Mouse (Mus musculus) kidney, postnatal 36 days (tissue): ENCODE measurements around the gene Elmo3.

ENCODE experiments used
- DNase-seq, 2 experiments: peaks; one replicate each; pipeline ENCODE4 v3.0.0; 2021 to 2022; ENCODE audit warnings: mixed read lengths in 2 of 2

The Elmo3 gene

GRCm38 (mm10) chr8:105305211-105306145 is at the start of gene Elmo3:
Elmo3 (plus strand) TSS chr8:105305601.
- peak; percentile 91 to 92 for DNase-seq

- DNase-seq = no peak
Measured at GRCm38 (mm10) chr8:105257318-105258114, 47.9 kb upstream of the Elmo3 start.

GRCm38 (mm10) chr8:105258911-105259720 is 46.3 kb upstream of the Elmo3 start:
- peak in 1 of 2 experiments; percentile 32 for DNase-seq

- DNase-seq = peak; percentile 58 to 89
Measured at GRCm38 (mm10) chr8:105259721-105260320, 45.6 kb upstream of the Elmo3 start.

GRCm38 (mm10) chr8:105260371-105261099 is 44.9 kb upstream of the Elmo3 start:
- no peak for DNase-seq

- DNase-seq = no peak
Measured at GRCm38 (mm10) chr8:105261326-105261980, 43.9 kb upstream of the Elmo3 start.

- no peak for DNase-seq
Measured at GRCm38 (mm10) chr8:105263244-105263912, 42.0 kb upstream of the Elmo3 start.

GRCm38 (mm10) chr8:105264024-105264982 is 41.1 kb upstream of the Elmo3 start, which contains the start of the genes Tradd and Fbxl8:
Tradd (minus strand) TSS chr8:105264609.
Fbxl8 (plus strand) TSS chr8:105264648.
- DNase-seq = peak; percentile 80 to 91

GRCm38 (mm10) chr8:105265128-105265527 is 40.3 kb upstream of the Elmo3 start:
- peak; percentile 42 to 48 for DNase-seq

GRCm38 (mm10) chr8:105266775-105267174 is 38.6 kb upstream of the Elmo3 start:
- no peak for DNase-seq

- peak in 1 of 2 experiments; percentile 43 for DNase-seq
Measured at GRCm38 (mm10) chr8:105268342-105269074, 36.9 kb upstream of the Elmo3 start.

- DNase-seq = peak; percentile 38 to 56
Measured at GRCm38 (mm10) chr8:105269075-105269458, 36.3 kb upstream of the Elmo3 start.

GRCm38 (mm10) chr8:105269461-105269947 is 35.9 kb upstream of the Elmo3 start, which contains the start of gene Hsf4:
Hsf4 (plus strand) TSS chr8:105269801.
- peak; percentile 77 to 88 for DNase-seq

GRCm38 (mm10) chr8:105270101-105270915 is 35.1 kb upstream of the Elmo3 start:
- no peak for DNase-seq

GRCm38 (mm10) chr8:105270916-105271186 is 34.5 kb upstream of the Elmo3 start:
- no peak for DNase-seq

GRCm38 (mm10) chr8:105275387-105275786 is 30.0 kb upstream of the Elmo3 start:
- DNase-seq = no peak

- no peak for DNase-seq
Measured at GRCm38 (mm10) chr8:105275840-105276239, 29.6 kb upstream of the Elmo3 start, which contains the start of gene Nol3. Nol3 (plus strand) TSS chr8:105276140.
